Mouse (Mus musculus): ENCODE results near the gene Krtap5-3.
"Not testable (repeated sequence)": the region's sequence is repeated elsewhere in the genome, so short reads cannot be mapped to it uniquely, and the experiment has no call there.

GRCm38 (mm10) chr7:142212136-142212535 lies 11.0 kb downstream of the Krtap5-3 start:
- TF ChIP-seq CTCF (IDR thresholded peaks at IDR 0.05); POLR2A (IDR thresholded peaks at IDR 0.05; ENCODE audit: insufficient read depth, low read depth, low read length); EP300 (IDR thresholded peaks at IDR 0.05; ENCODE audit: insufficient read depth, low read depth, low read length): not testable (repeated sequence)

All from heart, adult 2 months (tissue).